Mouse (Mus musculus) midbrain, embryonic 14.5 days (tissue): ENCODE measurements around the gene Aebp1. TPM values are rescaled to one million over a fixed set of nuclear protein-coding genes. Genes with fewer than 3 reads are reported as not detected.
"Not testable (repeated sequence)": the region's sequence is repeated elsewhere in the genome, so short reads cannot be mapped to it uniquely, and the experiment has no call there.

ENCODE experiments used
- ATAC-seq: fragments of 200-750 bp; cut with Nextera tagmentation; 2 replicates; pipeline ENCODE4 v1.8.0; 2017; ENCODE audit warnings: moderate number of reproducible peaks, moderate library complexity; ENCODE audit not compliant: low FRiP score, low TSS enrichment
- DNase-seq: peaks from one replicate; pipeline ENCODE4 v3.0.0-alpha.2; 2015
- H3K27ac ChIP-seq: fragments of 300-500 bp; sonication (generic); replicated peaks from 2 replicates; pipeline ENCODE4 v1.5.1; 2014; ENCODE audit warnings: mild to moderate bottlenecking, low read depth, low read length, moderate library complexity
- H3K27me3 ChIP-seq: fragments of 300-500 bp; sonication (generic); 2 replicates; pipeline ENCODE4 v1.6.1; 2014; ENCODE audit warnings: low read length, control low read depth, mixed read lengths; ENCODE audit not compliant: control insufficient read depth, insufficient read depth
- H3K36me3 ChIP-seq: fragments of 300-500 bp; sonication (generic); 2 replicates; pipeline ENCODE4 v1.6.1; 2014; ENCODE audit warnings: low read length, control low read depth; ENCODE audit not compliant: control insufficient read depth, insufficient read depth
- H3K4me1 ChIP-seq: fragments of 300-500 bp; sonication (generic); 2 replicates; pipeline ENCODE4 v1.6.1; 2014; ENCODE audit warnings: mild to moderate bottlenecking, antibody characterized with exemption, low read length, control low read depth; ENCODE audit not compliant: control insufficient read depth, insufficient read depth
- H3K4me2 ChIP-seq: fragments of 300-500 bp; sonication (generic); 2 replicates; pipeline ENCODE4 v1.6.1; 2014; ENCODE audit warnings: mild to moderate bottlenecking, low read length, moderate library complexity
- H3K4me3 ChIP-seq: fragments of 300-500 bp; sonication (generic); replicated peaks from 2 replicates; pipeline ENCODE4 v1.5.1; 2014; ENCODE audit warnings: low read depth, low read length
- H3K9ac ChIP-seq: fragments of 300-500 bp; sonication (generic); replicated peaks from 2 replicates; pipeline ENCODE4 v1.6.1; 2014; ENCODE audit warnings: mild to moderate bottlenecking, low read length, moderate library complexity
- H3K9me3 ChIP-seq: fragments of 300-500 bp; sonication (generic); 2 replicates; pipeline ENCODE4 v1.6.1; 2016; ENCODE audit warnings: low read length, control low read depth, mixed read lengths; ENCODE audit not compliant: control insufficient read depth
- WGBS: fragments of 180-500 bp; shearing (Covaris S2); extraction: QIAGEN DNeasy Blood & Tissue Kit; methylation state at CpG from one replicate; pipeline ENCODE4 v1.1.7; 2014; 5-methylcytosine and 5-hydroxymethylcytosine counted together
- polyA plus RNA-seq: library from polyadenylated mRNA; unstranded; fragments of >200 nt; fragmentation: Nextera tagmentation; extraction: Ambion mirVana; gene quantifications from 2 replicates; pipeline ENCODE4 v1.2.1, GENCODE M21; 2014

Gene Aebp1
- polyA plus RNA-seq, 1 experiment from 2014 or later, result 8.5 TPM

- Histone ChIP-seq H3K36me3 (peaks cover 24% of the 10 kb centered on the region), H3K4me3 (peak within 1 kb of the TSS; percentile 59), H3K27ac (peak within 1 kb of the TSS; percentile 88), H3K9ac (peak within 1 kb of the TSS; percentile 69; the same call in 1 of the 2 replicates), H3K9me3 (no peaks in the 10 kb centered on the region), H3K4me1 (peaks cover 10% of the 10 kb centered on the region), H3K27me3 (no peaks in the 10 kb centered on the region), H3K4me2 (peak within 1 kb of the TSS; percentile 73)
- under 1% methylated on average over 52 of the region's 52 CpGs for WGBS
- DNase-seq, result peak; percentile 99
- ATAC-seq, result peak; percentile 99
Measured at GRCm38 (mm10) chr11:5877921-5878526, 16.3 kb downstream of the Aebp1 start, which contains the start of gene Pold2. TSS of gene Pold2 (minus strand) at chr11:5878292.

- Histone ChIP-seq H3K36me3 (peaks cover 18% of the 10 kb centered on the region), H3K27ac (peak overlapping the region; percentile 88), H3K9ac (peak overlapping the region; percentile 69; the same call in 1 of the 2 replicates), H3K27me3 (no peaks in the 10 kb centered on the region), H3K4me1 (peaks cover 10% of the 10 kb centered on the region), H3K9me3 (no peaks in the 10 kb centered on the region), H3K4me2 (peak overlapping the region; percentile 73), H3K4me3 (peak overlapping the region; percentile 59)
- DNase-seq (no peak), ATAC-seq (no peak)
- WGBS, result 43% methylated on average over 8 of the region's 8 CpGs
Measured at GRCm38 (mm10) chr11:5878661-5879060, 16.9 kb downstream of the Aebp1 start.

GRCm38 (mm10) chr11:5879905-5880304 is 18.2 kb downstream of the Aebp1 start:
- DNase-seq, result peak; percentile 68
- H3K9ac ChIP-seq, result no peak overlapping the region
- no peak overlapping the region for H3K4me2 ChIP-seq
- ATAC-seq, result no peak
- no peak overlapping the region for H3K4me3 ChIP-seq
- no peaks in the 10 kb centered on the region for H3K27me3 ChIP-seq
- peaks cover 5% of the 10 kb centered on the region for H3K36me3 ChIP-seq
- no peaks in the 10 kb centered on the region for H3K9me3 ChIP-seq
- 51% methylated on average over 5 of the region's 5 CpGs for whole genome bisulfite sequencing
- peaks cover 10% of the 10 kb centered on the region for H3K4me1 ChIP-seq
- H3K27ac ChIP-seq, result no peak overlapping the region

- ATAC-seq (no peak), DNase-seq (no peak)
- H3K9me3 ChIP-seq, result no peaks in the 10 kb centered on the region
- no peak overlapping the region for H3K4me2 ChIP-seq
- no peaks in the 10 kb centered on the region for H3K27me3 ChIP-seq
- H3K4me1 ChIP-seq, result 0 out of 2 replicates have a peak, but pooled peaks cover 4% of the 10 kb centered on the region
- no peak overlapping the region for H3K27ac ChIP-seq
- no peaks in the 10 kb centered on the region for H3K36me3 ChIP-seq
- no peak overlapping the region for H3K9ac ChIP-seq
- 86% methylated on average over 8 of the region's 8 CpGs for WGBS
- H3K4me3 ChIP-seq, result no peak overlapping the region
Measured at GRCm38 (mm10) chr11:5882518-5882917, 20.8 kb downstream of the Aebp1 start.

GRCm38 (mm10) chr11:5886187-5886586 is 24.4 kb downstream of the Aebp1 start:
- no peaks in the 10 kb centered on the region for H3K36me3 ChIP-seq
- H3K4me2 ChIP-seq, result no peak overlapping the region
- H3K27ac ChIP-seq, result no peak overlapping the region
- DNase-seq, result peak; percentile 87
- no peak for ATAC-seq
- H3K9me3 ChIP-seq, result no peaks in the 10 kb centered on the region
- H3K27me3 ChIP-seq, result no peaks in the 10 kb centered on the region
- no peak overlapping the region for H3K9ac ChIP-seq
- H3K4me1 ChIP-seq, result no peaks in the 10 kb centered on the region
- 19% methylated on average over 9 of the region's 9 CpGs for WGBS
- no peak overlapping the region for H3K4me3 ChIP-seq

- H3K9ac ChIP-seq, result no peak overlapping the region
- ATAC-seq (no peak), DNase-seq (peak; percentile 34)
Measured at GRCm38 (mm10) chr11:5887250-5887649, 25.5 kb downstream of the Aebp1 start.

GRCm38 (mm10) chr11:5888563-5888962 is 26.8 kb downstream of the Aebp1 start:
- not testable (repeated sequence) for H3K4me3 ChIP-seq, H3K36me3 ChIP-seq, H3K27ac ChIP-seq, H3K4me1 ChIP-seq, ATAC-seq, H3K27me3 ChIP-seq, H3K4me2 ChIP-seq, H3K9me3 ChIP-seq, H3K9ac ChIP-seq, DNase-seq
- WGBS, result 80% methylated on average over 5 of the region's 5 CpGs

More at GRCm38 (mm10) chr11:5887250-5887649, 25.5 kb downstream of the Aebp1 start:
- H3K36me3 ChIP-seq, result no peaks in the 10 kb centered on the region
- WGBS, result 6% methylated on average over 5 of the region's 5 CpGs
- no peaks in the 10 kb centered on the region for H3K27me3 ChIP-seq
- no peaks in the 10 kb centered on the region for H3K4me1 ChIP-seq
- H3K9me3 ChIP-seq, result no peaks in the 10 kb centered on the region
- no peak overlapping the region for H3K4me3 ChIP-seq
- no peak overlapping the region for H3K27ac ChIP-seq
- H3K4me2 ChIP-seq, result no peak overlapping the region

GRCm38 (mm10) chr11:5892151-5892591 is 30.4 kb downstream of the Aebp1 start:
- ATAC-seq (no peak), DNase-seq (no peak)

GRCm38 (mm10) chr11:5892810-5893368 is 31.1 kb downstream of the Aebp1 start:
- no peak overlapping the region for H3K9ac ChIP-seq
- no peaks in the 10 kb centered on the region for H3K36me3 ChIP-seq
- DNase-seq (no peak), ATAC-seq (no peak)
- no peaks in the 10 kb centered on the region for H3K9me3 ChIP-seq
- no peaks in the 10 kb centered on the region for H3K27me3 ChIP-seq
- WGBS, result 48% methylated on average over 4 of the region's 4 CpGs
- no peak overlapping the region for H3K4me3 ChIP-seq
- no peak overlapping the region for H3K4me2 ChIP-seq
- no peak overlapping the region for H3K27ac ChIP-seq
- 0 out of 2 replicates have a peak, but pooled peaks cover 3% of the 10 kb centered on the region for H3K4me1 ChIP-seq

More at GRCm38 (mm10) chr11:5892151-5892591, 30.4 kb downstream of the Aebp1 start:
- no peaks in the 10 kb centered on the region for H3K27me3 ChIP-seq
- no peaks in the 10 kb centered on the region for H3K36me3 ChIP-seq
- WGBS, result 71% methylated on average over 8 of the region's 8 CpGs
- H3K9ac ChIP-seq, result no peak overlapping the region; the same call in 1 of the 2 replicates
- no peak overlapping the region for H3K4me2 ChIP-seq
- H3K4me1 ChIP-seq, result no peaks in the 10 kb centered on the region
- no peak overlapping the region for H3K4me3 ChIP-seq
- no peaks in the 10 kb centered on the region for H3K9me3 ChIP-seq
- no peak overlapping the region for H3K27ac ChIP-seq
